Mouse (Mus musculus): ENCODE data around the gene Drc3.

- TF ChIP-seq CTCF (IDR thresholded peaks at IDR 0.05; ENCODE audit: low read depth, low read length) (no peak), EP300 (IDR thresholded peaks at IDR 0.05; ENCODE audit: insufficient read depth, low read depth, low read length) (no peak), POLR2A (IDR thresholded peaks at IDR 0.05; ENCODE audit: insufficient read depth, low read length) (no peak)
Measured at GRCm38 (mm10) chr11:60317376-60318102, 35.6 kb upstream of the Drc3 start.

Data from ES-Bruce4 (cell line).